Mouse (Mus musculus) cortical plate, adult 2 months (tissue): ENCODE measurements at regions not wholly inside any gene's neighbourhood (a gene's known extent, or its start where the extent isn't known, plus 50 kb on each side); places are given as distances from the start of the nearest gene placed in this dataset.

ENCODE experiments used
- CTCF ChIP-seq: fragments of 200-500 bp; IDR thresholded peaks from 2 replicates; pipeline ENCODE4 v1.5.1; 2011; ENCODE audit warnings: mild to moderate bottlenecking, control low read depth, low read length; ENCODE audit not compliant: insufficient read depth; ENCODE audit errors: extremely low read depth
- POLR2A ChIP-seq: fragments of 200-500 bp; IDR thresholded peaks from 2 replicates; pipeline ENCODE4 v1.6.1; 2011; ENCODE audit warnings: mild to moderate bottlenecking, low read length, control low read depth; ENCODE audit not compliant: insufficient read depth; ENCODE audit errors: extremely low read depth

GRCm38 (mm10) chr9:50416677-50417076 lies 71.9 kb upstream of the Rpl10-ps3 start:
- TF ChIP-seq POLR2A (no peak), CTCF (no peak)
